Mouse (Mus musculus): ENCODE measurements around the gene Stip1.
"Not testable (repeated sequence)": the region's sequence is repeated elsewhere in the genome, so short reads cannot be mapped to it uniquely, and the experiment has no call there.

Gene Stip1

DNA sequence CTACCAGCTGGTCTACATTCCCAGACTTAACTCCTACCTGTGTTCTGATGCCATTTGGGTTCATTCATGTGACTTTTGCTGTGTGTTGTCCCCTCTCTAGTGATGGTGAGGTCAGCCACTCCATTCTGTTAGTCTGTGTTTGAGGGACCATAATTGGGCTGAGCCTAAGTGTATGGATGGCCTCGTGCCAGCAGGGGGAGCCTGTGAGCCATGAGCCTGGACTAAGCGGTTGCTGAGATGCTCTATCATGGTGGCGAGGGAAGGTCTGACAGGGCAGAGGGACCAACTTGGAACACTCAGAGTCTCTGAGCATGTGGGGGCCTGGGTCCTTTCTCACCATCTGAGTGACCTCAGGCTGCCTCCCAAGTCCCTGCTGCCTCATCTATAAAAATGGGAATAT lies 24.8 kb upstream of the Stip1 start:
- peak; percentile 70 for DNase-seq (ENCODE audit: low spot score)

GRCm38 (mm10) chr19:7062916-7063315 lies 23.1 kb upstream of the Stip1 start:
- no peak for DNase-seq (ENCODE audit: low spot score)

DNA sequence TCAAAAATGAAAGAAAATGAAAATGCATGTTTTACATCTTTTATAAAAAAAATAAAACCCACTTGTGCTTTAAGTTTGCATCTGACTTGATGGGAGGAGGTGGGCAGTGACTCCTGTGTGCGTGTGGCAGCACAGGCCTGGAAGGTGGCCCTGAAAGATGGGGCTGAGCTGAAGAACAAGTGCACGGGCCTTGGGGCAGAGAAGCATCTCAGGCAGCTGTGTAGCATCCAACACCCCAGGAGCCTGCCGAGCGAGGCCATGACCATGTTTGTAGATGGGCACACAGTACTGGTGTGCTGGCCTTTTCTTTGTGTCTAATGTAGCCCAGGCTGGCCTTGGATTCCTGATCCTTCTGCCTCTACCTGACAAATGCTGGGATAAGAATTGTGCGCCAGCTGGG lies 22.3 kb upstream of the Stip1 start:
- no peak for DNase-seq (ENCODE audit: low spot score)

DNA sequence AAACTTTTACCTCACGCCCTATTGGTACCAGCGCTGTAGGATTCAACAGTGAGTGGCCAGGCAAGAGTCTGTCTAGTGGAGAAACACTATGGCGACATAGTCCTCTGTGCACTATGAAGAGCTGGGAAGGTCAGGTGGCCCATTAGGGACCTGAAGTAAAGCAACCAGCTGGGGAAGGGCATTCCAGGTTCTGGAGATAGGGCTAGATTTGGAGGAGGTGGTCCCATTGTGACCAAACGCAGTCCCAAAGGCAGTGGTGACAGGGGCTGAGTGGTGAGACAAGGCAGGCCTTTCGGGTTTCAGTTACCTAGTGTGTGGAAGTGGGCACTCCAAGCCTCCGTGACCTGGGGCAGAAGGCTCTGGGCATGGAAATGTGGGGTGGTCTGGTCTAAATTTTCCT lies 18.8 kb upstream of the Stip1 start:
- no peak for DNase-seq (ENCODE audit: low spot score)

DNA sequence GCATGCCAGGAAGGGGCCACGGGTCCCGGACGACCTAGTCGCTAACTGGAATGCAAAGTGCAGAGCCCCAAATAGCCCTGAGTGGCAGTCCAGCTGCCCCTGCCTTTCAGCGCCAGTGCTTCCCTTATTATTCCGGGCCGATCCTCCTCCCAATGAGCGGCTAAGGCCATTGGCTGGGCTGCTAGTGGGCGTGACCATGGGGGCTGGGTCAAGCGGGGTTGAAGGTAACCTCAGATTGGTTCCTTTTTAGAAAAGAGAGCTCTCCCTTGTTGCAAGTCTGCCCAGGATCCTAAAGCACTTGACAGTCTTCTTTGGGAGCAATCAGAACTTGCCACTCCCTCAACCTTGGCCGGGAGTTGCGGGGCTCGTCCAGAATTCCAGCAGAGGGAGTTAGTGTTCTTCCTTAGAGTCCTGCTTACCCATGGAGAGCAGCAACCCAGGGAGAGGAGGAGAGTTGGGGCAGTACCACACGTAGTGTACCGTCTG lies 18.0 kb upstream of the Stip1 start:
- peak; percentile 57 for DNase-seq (ENCODE audit: low spot score)

DNA sequence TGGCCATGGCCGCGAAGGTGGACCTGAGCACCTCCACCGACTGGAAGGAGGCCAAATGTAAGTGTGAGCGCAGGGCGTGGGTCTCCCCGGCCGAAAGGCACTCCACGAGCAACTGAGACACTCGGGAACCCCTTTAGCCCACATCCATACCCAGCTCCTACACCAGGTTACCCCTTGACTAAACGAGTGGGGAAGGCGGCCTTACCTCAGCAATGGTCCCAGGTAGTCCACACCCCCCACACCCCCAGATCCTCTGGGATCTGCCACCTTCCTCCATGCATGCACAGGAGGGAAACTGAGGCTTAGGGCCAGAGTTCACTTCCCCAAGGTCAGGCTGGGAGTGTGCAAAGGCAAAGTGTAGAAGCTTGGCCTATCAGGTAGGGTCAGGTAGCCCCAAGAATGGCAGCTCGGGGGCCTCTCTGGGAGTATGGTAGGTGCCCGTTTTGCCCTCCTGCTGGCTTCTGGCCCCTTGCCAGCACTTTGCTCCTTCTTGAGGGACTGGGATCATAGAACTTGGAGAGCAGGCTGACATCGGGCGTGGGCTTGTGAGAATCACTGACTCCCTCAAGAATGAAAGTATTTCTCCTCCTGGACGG lies 17.5 kb upstream of the Stip1 start:
- no peak for DNase-seq (ENCODE audit: low spot score)

- DNase-seq (ENCODE audit: low spot score) = no peak
Observed at GRCm38 (mm10) chr19:7056248-7057087, 16.7 kb upstream of the Stip1 start, which contains the start of gene Macrod1. TSS of gene Macrod1 (plus strand) at chr19:7056810.

- no peak for DNase-seq (ENCODE audit: low spot score)
Observed at GRCm38 (mm10) chr19:7055173-7055572, 15.4 kb upstream of the Stip1 start.

- no peak for DNase-seq (ENCODE audit: low spot score)
Observed at GRCm38 (mm10) chr19:7054772-7055171, 15.0 kb upstream of the Stip1 start.

- not testable (repeated sequence) for DNase-seq (ENCODE audit: low spot score)
Observed at GRCm38 (mm10) chr19:7053382-7053781, 13.6 kb upstream of the Stip1 start.

DNA sequence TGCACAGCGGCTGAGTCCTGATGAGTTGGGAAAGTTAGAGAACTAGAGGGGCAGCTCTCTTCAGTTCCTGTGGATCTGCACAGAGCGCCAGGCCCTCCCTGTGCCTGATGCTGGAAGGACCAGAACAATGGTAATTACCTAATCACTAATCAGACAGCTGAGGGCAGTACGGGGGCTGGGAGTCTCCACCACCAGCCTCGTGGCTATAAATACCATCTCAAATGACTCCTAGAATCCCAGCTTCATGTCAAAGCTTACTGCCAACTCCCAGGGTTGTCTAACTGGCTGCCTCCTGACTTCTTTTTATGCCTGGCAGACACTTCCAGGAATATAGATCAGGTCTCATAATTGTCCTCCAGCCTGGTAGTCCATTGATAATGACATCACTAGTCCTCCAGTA lies 4.9 kb upstream of the Stip1 start:
- no peak for DNase-seq (ENCODE audit: low spot score)

- DNase-seq (ENCODE audit: low spot score) = no peak
Observed at GRCm38 (mm10) chr19:7044279-7044678, 4.5 kb upstream of the Stip1 start.

DNA sequence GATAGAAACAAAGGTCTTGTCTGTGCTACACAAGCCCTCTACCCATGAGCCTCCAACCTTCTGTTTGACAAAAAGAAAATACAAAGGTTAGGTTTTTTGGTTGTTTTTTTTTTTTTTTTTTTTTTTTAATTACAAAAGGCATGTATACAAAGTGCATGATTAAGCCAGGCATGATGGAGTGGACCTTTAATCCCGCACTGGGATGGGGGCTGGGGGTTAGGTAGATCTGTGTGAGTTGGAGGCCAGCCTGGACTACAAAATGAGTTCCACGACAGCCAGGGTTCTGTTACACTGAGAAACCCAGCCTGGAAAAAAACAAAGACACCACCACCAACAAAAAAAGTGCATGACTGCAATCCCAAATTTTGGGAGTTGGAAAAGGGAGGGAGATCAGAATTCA lies 1.4 kb upstream of the Stip1 start:
- no peak for DNase-seq (ENCODE audit: low spot score)

GRCm38 (mm10) chr19:7040637-7041130 lies 917 bp upstream of the Stip1 start:
- DNase-seq (ENCODE audit: low spot score) = no peak

DNA sequence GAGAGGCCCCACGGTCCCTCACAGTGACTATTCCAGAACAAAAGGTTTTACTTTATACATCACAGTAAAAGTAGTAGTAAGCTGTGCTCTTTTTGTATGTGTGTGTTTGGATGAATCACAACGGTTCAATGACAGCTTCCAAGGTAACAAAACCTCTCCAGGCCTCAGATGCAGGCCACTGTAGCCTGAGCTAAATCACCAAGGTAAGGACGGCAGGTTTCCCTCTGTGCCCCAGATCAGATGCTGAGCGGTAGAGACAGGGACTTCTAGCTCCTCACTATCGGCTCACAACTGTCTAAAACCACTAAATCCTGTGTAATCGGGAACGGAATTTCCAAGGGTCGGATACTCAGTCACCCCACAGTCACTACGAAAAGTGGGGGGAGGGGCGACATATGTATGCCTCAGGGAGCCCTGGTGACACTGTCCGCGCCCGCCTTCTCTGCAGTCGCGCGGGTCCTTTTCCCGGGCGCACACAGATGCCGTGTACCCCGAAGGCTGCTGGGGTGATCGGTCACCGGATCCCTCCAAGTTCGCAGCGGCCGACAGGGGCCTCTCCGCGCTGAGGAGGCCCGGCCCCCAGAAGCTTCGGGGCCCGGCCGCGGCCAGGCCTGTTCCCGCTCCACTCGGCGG lies 563 bp downstream of the Stip1 start:
- DNase-seq (ENCODE audit: low spot score) = no peak

- no peak for DNase-seq (ENCODE audit: low spot score)
Observed at GRCm38 (mm10) chr19:7034006-7034405, 5.8 kb downstream of the Stip1 start.

DNA sequence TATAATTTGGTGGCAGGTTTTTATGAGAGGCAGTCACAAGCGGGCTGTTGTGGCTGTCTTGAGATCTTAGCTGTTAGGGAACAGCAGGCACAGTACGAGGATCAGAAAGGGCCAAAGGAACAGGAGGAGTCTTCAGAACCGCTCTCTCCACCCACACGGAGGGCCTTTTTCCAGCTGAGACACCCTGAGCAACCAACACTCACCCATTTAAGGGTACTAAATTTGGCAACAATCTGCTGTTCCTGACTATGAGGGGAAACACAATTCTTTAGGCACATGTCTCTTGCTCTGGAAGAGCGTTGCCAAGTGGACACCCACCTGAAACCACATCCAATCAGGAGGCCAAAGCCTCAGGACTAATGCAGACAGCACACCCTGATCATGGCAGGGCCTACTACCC lies 10.2 kb downstream of the Stip1 start:
- DNase-seq (ENCODE audit: low spot score) = no peak

DNA sequence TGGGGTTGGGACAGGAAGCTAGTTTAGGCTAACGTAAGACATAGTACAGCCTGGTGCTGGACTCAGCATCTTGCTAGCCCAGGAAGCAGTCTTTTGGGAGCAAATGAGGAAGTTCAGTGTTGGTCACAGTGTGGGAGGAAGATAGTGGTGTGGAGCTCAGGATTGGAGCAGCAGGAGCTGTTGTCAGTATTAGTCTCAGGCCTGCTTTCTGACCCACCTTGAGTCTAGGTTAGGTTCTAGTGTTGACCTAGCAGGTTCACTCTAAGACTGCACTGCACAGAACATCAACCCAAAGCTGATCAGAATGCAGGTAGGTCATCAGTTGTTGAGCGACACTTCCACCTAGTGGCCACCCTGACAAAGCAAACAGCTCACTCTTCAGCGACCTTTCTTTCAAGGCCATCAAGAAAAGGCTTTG lies 19.5 kb downstream of the Stip1 start:
- no peak for DNase-seq (ENCODE audit: low spot score)

- DNase-seq (ENCODE audit: low spot score) = no peak
Observed at GRCm38 (mm10) chr19:7019191-7019590, 20.6 kb downstream of the Stip1 start, which contains the start of gene Fermt3. TSS of gene Fermt3 (minus strand) at chr19:7019469.

DNA sequence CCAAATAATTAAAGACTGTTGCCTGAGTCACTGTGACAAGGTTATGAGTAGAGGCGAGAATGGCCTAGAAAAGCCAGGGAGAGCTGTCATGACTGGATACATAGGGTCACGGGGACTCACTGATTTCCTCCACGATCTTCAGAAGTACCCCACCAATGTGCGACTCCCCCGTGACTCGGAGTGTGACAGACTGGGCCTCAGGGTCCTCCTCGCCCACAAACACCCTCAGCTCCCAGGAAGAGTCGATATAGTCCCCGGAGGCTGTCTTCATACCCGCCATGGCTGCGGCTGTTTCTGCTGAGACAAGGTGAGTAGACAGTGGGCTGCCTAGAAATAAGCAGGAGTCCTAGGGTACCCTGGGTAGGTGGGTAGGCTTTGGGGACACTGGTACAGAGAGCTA lies 21.2 kb downstream of the Stip1 start:
- no peak for DNase-seq (ENCODE audit: low spot score)

- DNase-seq (ENCODE audit: low spot score) = no peak
Observed at GRCm38 (mm10) chr19:7017541-7018457, 22.0 kb downstream of the Stip1 start.
